Mouse (Mus musculus) thymus, adult 2 months (tissue): ENCODE measurements at regions not wholly inside any gene's neighbourhood (a gene's known extent, or its start where the extent isn't known, plus 50 kb on each side); places are given as distances from the start of the nearest gene placed in this dataset.
A peak's percentile ranks its signal among the peaks of the same experiment; 100 is the strongest.

ENCODE experiments used
- DNase-seq: peaks from one replicate; pipeline ENCODE4 v3.0.0; 2021
- H3K27ac ChIP-seq: fragments of 200-500 bp; 2 replicates; pipeline ENCODE4 v1.5.1; 2012; ENCODE audit warnings: low read length, control low read depth; ENCODE audit not compliant: control insufficient read depth, insufficient read depth
- H3K27me3 ChIP-seq: fragments of 200-500 bp; 2 replicates; pipeline ENCODE4 v1.6.1; 2012; ENCODE audit warnings: mild to moderate bottlenecking, low read length, moderate library complexity, mixed read lengths; ENCODE audit not compliant: control insufficient read depth, insufficient read depth
- H3K36me3 ChIP-seq: fragments of 200-500 bp; 2 replicates; pipeline ENCODE4 v1.6.1; 2012; ENCODE audit warnings: mild to moderate bottlenecking, low read length, moderate library complexity; ENCODE audit not compliant: control insufficient read depth, insufficient read depth
- H3K4me1 ChIP-seq: fragments of 200-500 bp; replicated peaks from 2 replicates; pipeline ENCODE4 v1.6.1; 2012; ENCODE audit warnings: low read length; ENCODE audit not compliant: control insufficient read depth, insufficient read depth
- H3K4me3 ChIP-seq: fragments of 200-500 bp; 2 replicates; pipeline ENCODE4 v1.5.1; 2012; ENCODE audit warnings: mild to moderate bottlenecking, low read length, control low read depth, moderate library complexity; ENCODE audit not compliant: control insufficient read depth, insufficient read depth
- CTCF ChIP-seq: fragments of 200-500 bp; IDR thresholded peaks from 2 replicates; pipeline ENCODE4 v1.5.1; 2012; ENCODE audit warnings: mild to moderate bottlenecking, control low read depth, low read length, moderate library complexity, borderline replicate concordance; ENCODE audit not compliant: control insufficient read depth, poor library complexity, insufficient read depth; ENCODE audit errors: extremely low read depth
- POLR2A ChIP-seq: fragments of 200-500 bp; IDR thresholded peaks from 2 replicates; pipeline ENCODE4 v1.6.1; 2012; ENCODE audit warnings: mild to moderate bottlenecking, low read length, control low read depth, moderate library complexity; ENCODE audit not compliant: control insufficient read depth, poor library complexity, insufficient read depth; ENCODE audit errors: extremely low read depth
- WGBS: fragments of 180-500 bp; shearing (Covaris S2); methylation state at CpG from one replicate; pipeline ENCODE4 v1.1.7; 2018; 5-methylcytosine and 5-hydroxymethylcytosine counted together

GRCm38 (mm10) chr12:26180846-26181245, 234.2 kb downstream of the Rnf144a start:
- DNase-seq = peak; percentile 49
- no peaks in the 10 kb centered on the region for H3K36me3 ChIP-seq
- no peak overlapping the region for H3K4me3 ChIP-seq
- WGBS = 67% methylated on average over 7 of the region's 7 CpGs
- peaks cover 12% of the 10 kb centered on the region for H3K4me1 ChIP-seq
- TF ChIP-seq CTCF (no peak), POLR2A (no peak)
- peak overlapping the region; percentile 31; the same call in 1 of the 2 replicates for H3K27ac ChIP-seq
- no peaks in the 10 kb centered on the region for H3K27me3 ChIP-seq

GRCm38 (mm10) chr12:26176231-26176662, 238.8 kb downstream of the Rnf144a start:
- no peak overlapping the region for H3K27ac ChIP-seq
- TF ChIP-seq CTCF (no peak), POLR2A (no peak)
- H3K36me3 ChIP-seq = no peaks in the 10 kb centered on the region
- DNase-seq = no peak
- H3K4me3 ChIP-seq = no peak overlapping the region
- peaks cover 7% of the 10 kb centered on the region for H3K4me1 ChIP-seq
- WGBS = 79% methylated on average over 10 of the region's 10 CpGs
- no peaks in the 10 kb centered on the region for H3K27me3 ChIP-seq

GRCm38 (mm10) chr12:26163416-26163815, 251.6 kb downstream of the Rnf144a start:
- Histone ChIP-seq H3K27ac (no peak overlapping the region), H3K4me1 (no peaks in the 10 kb centered on the region), H3K36me3 (no peaks in the 10 kb centered on the region), H3K4me3 (no peak overlapping the region), H3K27me3 (no peaks in the 10 kb centered on the region)
- no peak for DNase-seq
- WGBS = 82% methylated on average over 3 of the region's 3 CpGs
- TF ChIP-seq CTCF (no peak), POLR2A (no peak)

GRCm38 (mm10) chr12:26160861-26161615, 254.0 kb downstream of the Rnf144a start:
- H3K4me1 ChIP-seq = no peaks in the 10 kb centered on the region
- no peak for TF ChIP-seq CTCF
- TF ChIP-seq POLR2A = no peak
- WGBS = 96% methylated on average over 11 of the region's 11 CpGs
- no peak for DNase-seq
- H3K4me3 ChIP-seq = no peak overlapping the region
- H3K27me3 ChIP-seq = no peaks in the 10 kb centered on the region
- H3K36me3 ChIP-seq = no peaks in the 10 kb centered on the region
- no peak overlapping the region for H3K27ac ChIP-seq

- no peak overlapping the region for H3K27ac ChIP-seq
- no peak for DNase-seq
- H3K36me3 ChIP-seq = no peaks in the 10 kb centered on the region
- no peaks in the 10 kb centered on the region for H3K27me3 ChIP-seq
- no peak overlapping the region for H3K4me3 ChIP-seq
- no peaks in the 10 kb centered on the region for H3K4me1 ChIP-seq
- WGBS = 85% methylated on average over 8 of the region's 8 CpGs
- no peak for TF ChIP-seq POLR2A
- no peak for TF ChIP-seq CTCF
Observed at GRCm38 (mm10) chr12:26152992-26153391, 262.1 kb downstream of the Rnf144a start.

- WGBS = 79% methylated on average over 3 of the region's 3 CpGs
- Histone ChIP-seq H3K4me3 (no peak overlapping the region), H3K27ac (no peak overlapping the region), H3K4me1 (no peaks in the 10 kb centered on the region), H3K36me3 (no peaks in the 10 kb centered on the region), H3K27me3 (no peaks in the 10 kb centered on the region)
- DNase-seq = no peak
- no peak for TF ChIP-seq CTCF
- no peak for TF ChIP-seq POLR2A
Observed at GRCm38 (mm10) chr12:26146336-26146735, 268.7 kb downstream of the Rnf144a start.

- no peak overlapping the region for H3K4me3 ChIP-seq
- H3K27me3 ChIP-seq = no peaks in the 10 kb centered on the region
- DNase-seq = no peak
- no peak overlapping the region for H3K27ac ChIP-seq
- no peaks in the 10 kb centered on the region for H3K36me3 ChIP-seq
- H3K4me1 ChIP-seq = no peaks in the 10 kb centered on the region
- TF ChIP-seq CTCF (no peak), POLR2A (no peak)
- WGBS = 67% methylated on average over 6 of the region's 6 CpGs
Observed at GRCm38 (mm10) chr12:26145085-26145714, 269.9 kb downstream of the Rnf144a start.
